Mouse (Mus musculus): Measurements from ENCODE around the gene Cstf2.
A peak's percentile ranks its signal among the peaks of the same experiment; 100 is the strongest.

The Cstf2 gene

GRCm38 (mm10) chrX:134058987-134059712 is at the start of gene Cstf2:
TSS of gene Cstf2 (plus strand) at chrX:134059187.
- DNase-seq (ENCODE audit: low spot score in 2 of 2) = peak; percentile 93 to 94

- DNase-seq (ENCODE audit: low spot score in 2 of 2) = peak; percentile 12 to 38
These were observed 40.0 kb upstream of the Cstf2 start for GRCm38 (mm10) chrX:134019005-134019404.

GRCm38 (mm10) chrX:134020664-134021063 is 38.3 kb upstream of the Cstf2 start:
- no peak for DNase-seq (ENCODE audit: low spot score in 2 of 2)

DNA sequence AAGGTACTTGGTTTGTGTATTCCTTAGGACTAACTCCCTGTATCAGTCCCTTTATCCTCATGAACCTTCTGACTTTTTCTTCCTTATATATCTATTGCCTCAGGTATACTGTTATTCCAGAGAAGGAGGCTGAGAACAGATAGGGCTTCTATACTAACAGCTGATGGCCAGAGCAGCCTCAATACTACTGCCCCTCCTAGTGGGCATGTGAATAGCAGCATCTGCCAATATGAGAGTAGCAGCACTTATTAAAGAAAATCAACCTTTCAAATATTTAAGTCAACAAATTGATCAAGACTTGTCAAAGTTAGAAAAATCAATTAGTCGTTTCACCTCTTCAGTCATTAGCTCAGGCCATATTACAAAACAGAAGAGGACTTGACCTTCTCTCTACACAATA is 10.0 kb upstream of the Cstf2 start:
- no peak for DNase-seq (ENCODE audit: low spot score in 2 of 2)

DNA sequence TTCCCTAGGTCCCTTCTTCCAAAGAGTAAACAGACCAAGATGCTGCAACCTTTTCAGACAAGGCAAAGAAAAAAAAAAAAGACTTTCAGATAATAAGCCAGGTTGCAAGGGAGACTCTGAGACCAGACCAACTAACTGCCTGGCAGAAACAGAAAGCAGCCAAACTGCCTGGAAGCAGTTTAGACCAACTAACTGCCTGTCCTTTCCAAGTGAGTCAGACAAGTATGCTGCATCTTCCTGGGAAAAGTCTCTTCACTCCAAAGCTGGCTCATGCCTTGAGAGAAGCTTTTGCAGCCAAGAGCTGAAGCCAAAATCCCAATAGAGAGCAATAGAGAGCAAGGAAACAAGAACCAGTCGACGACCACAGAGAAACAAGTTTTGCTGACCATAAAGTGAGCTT is 2.1 kb upstream of the Cstf2 start:
- no peak for DNase-seq (ENCODE audit: low spot score in 2 of 2)

GRCm38 (mm10) chrX:134058040-134058875 is 729 bp upstream of the Cstf2 start:
- no peak for DNase-seq (ENCODE audit: low spot score in 2 of 2)

GRCm38 (mm10) chrX:134059764-134060163 is 777 bp downstream of the Cstf2 start:
- DNase-seq (ENCODE audit: low spot score in 2 of 2) = peak; percentile 1 to 3

DNA sequence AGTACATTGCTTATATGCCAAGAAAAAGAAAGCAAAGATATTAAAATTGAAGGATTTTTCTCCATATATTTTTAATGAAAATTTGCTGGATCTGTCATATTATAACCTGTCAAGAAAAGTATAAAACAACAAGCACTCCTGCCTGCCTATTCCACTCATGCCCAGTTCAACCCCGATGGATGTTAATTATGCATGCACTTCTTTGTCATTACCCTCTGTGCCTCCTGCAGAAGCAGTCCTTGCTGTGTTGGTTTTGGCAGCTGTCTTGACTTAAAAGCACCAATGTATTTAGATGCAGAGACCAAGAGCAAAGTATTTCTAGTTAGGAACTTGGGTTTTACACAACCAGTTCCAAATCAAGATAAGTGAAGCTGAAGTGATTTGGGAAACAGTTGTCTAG is 26.5 kb downstream of the Cstf2 start:
- DNase-seq (ENCODE audit: low spot score in 2 of 2) = no peak

DNA sequence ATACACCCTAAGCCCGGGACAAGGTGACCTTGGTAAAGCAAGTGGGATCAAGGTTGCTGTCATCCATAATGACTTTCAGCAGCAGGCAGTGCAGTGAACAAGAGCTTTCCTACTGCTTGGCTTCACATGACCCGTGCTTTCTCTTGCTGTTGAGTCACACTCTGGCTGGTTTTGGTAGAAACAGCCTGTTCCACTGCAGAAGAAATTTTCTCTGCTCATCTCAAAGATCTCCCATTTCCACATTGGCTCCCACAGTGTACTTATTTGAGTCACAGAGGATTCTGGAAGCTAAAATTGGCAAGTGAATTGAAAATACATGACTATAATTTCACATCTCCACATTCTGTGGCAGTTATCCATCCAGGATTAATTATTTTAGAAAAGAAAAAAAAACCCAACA is 43.7 kb downstream of the Cstf2 start:
- no peak for DNase-seq (ENCODE audit: low spot score in 2 of 2)

DNA sequence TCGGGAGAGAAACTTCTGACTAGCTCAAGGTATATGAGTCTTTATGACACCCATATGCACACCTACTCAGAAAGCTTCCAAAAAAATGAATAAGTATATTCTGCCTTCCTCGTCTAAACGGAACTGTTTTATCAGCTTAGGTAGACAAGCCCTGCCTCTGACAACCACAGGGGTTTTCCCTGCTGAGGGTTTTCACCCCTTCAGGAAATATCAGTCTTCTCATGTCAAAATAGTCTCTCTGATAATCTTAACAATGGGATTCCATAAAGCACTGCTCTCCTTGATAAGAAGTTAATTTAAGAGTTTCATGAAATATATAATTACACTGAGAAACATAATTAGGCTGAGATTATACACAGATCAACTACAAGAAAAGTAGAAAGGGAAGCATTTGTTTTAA is 52.8 kb downstream of the Cstf2 start:
- DNase-seq (ENCODE audit: low spot score in 2 of 2) = peak; percentile 2

- DNase-seq (ENCODE audit: low spot score in 2 of 2) = no peak
These were observed 57.4 kb downstream of the Cstf2 start for GRCm38 (mm10) chrX:134116417-134116816.

DNA sequence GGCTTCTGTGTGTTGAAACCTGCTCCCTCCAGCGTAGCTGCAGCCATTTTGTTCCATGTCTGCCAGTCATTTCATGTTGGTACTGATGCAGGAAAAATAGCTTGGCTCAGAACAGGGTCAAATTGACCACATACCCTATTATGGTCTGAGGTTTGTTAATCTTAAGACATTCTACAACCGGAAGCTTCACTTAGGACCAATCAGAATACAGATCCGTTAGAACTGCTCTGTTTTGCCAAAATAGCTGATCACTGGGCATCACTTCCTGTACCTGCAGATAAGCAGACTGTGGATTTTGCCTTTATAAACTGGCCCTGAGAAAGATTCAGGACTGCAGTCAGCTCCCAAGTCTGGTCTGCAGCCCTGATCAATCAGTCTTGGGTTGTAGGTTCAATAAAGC is 69.6 kb downstream of the Cstf2 start:
- DNase-seq (ENCODE audit: low spot score in 2 of 2) = no peak

GRCm38 (mm10) chrX:134132295-134132694 is 73.3 kb downstream of the Cstf2 start:
- no peak for DNase-seq (ENCODE audit: low spot score in 2 of 2)

- no peak for DNase-seq (ENCODE audit: low spot score in 2 of 2)
These were observed 74.8 kb downstream of the Cstf2 start for GRCm38 (mm10) chrX:134133821-134134220.
